Mouse (Mus musculus): Measurements from ENCODE around the gene Stk11. TPM values are rescaled to one million over a fixed set of nuclear protein-coding genes. Genes with fewer than 3 reads are reported as not detected.

Gene Stk11
- polyA plus RNA-seq, 1 experiment from 2014 or later = 23.2 TPM

- Histone ChIP-seq H3K9ac (peak overlapping the region; percentile 50; the same call in 1 of the 2 replicates), H3K27me3 (no peaks in the 10 kb centered on the region), H3K36me3 (replicated peaks) (peaks cover 29% of the 10 kb centered on the region), H3K4me1 (peaks cover 67% of the 10 kb centered on the region), H3K4me3 (replicated peaks) (peak overlapping the region; percentile 45), H3K9me3 (no peaks in the 10 kb centered on the region), H3K27ac (peak overlapping the region; percentile 86), H3K4me2 (peak overlapping the region; percentile 59)
- no peak for ATAC-seq (ENCODE audit: low FRiP score)
- WGBS = 85% methylated on average over 42 of the region's 45 CpGs
Observed at GRCm38 (mm10) chr10:80171760-80172526, 56.3 kb downstream of the Stk11 start.

- no peaks in the 10 kb centered on the region for H3K9me3 ChIP-seq
- 6% methylated on average over 35 of the region's 35 CpGs for WGBS
- H3K27me3 ChIP-seq = no peaks in the 10 kb centered on the region
- peak within 1 kb of the TSS; percentile 45 for H3K4me3 ChIP-seq (replicated peaks)
- H3K9ac ChIP-seq = peak within 1 kb of the TSS; percentile 57
- peaks cover 29% of the 10 kb centered on the region for H3K36me3 ChIP-seq (replicated peaks)
- peak; percentile 70 for ATAC-seq (ENCODE audit: low FRiP score)
- peak within 1 kb of the TSS; percentile 59 for H3K4me2 ChIP-seq
- H3K4me1 ChIP-seq = peaks cover 71% of the 10 kb centered on the region
- H3K27ac ChIP-seq = peak within 1 kb of the TSS; percentile 86
Observed at GRCm38 (mm10) chr10:80172527-80173292, 57.1 kb downstream of the Stk11 start, which contains the start of gene 1600002K03Rik. Gene 1600002K03Rik, plus strand, starts transcription at chr10:80172944.

GRCm38 (mm10) chr10:80173358-80173757, 57.8 kb downstream of the Stk11 start:
- H3K9ac ChIP-seq = peak overlapping the region; percentile 57; the same call in 1 of the 2 replicates
- peaks cover 78% of the 10 kb centered on the region for H3K4me1 ChIP-seq
- no peak for ATAC-seq (ENCODE audit: low FRiP score)
- peak overlapping the region; percentile 59 for H3K4me2 ChIP-seq
- H3K36me3 ChIP-seq (replicated peaks) = peaks cover 29% of the 10 kb centered on the region
- peak overlapping the region; percentile 86 for H3K27ac ChIP-seq
- no peaks in the 10 kb centered on the region for H3K9me3 ChIP-seq
- H3K27me3 ChIP-seq = no peaks in the 10 kb centered on the region
- WGBS = 17% methylated on average over 11 of the region's 11 CpGs
- H3K4me3 ChIP-seq (replicated peaks) = peak overlapping the region; percentile 45

GRCm38 (mm10) chr10:80173955-80174640, 58.5 kb downstream of the Stk11 start:
- Histone ChIP-seq H3K4me1 (peaks cover 70% of the 10 kb centered on the region), H3K4me2 (no peak overlapping the region), H3K27ac (no peak overlapping the region), H3K36me3 (replicated peaks) (peaks cover 29% of the 10 kb centered on the region), H3K9me3 (no peaks in the 10 kb centered on the region), H3K4me3 (replicated peaks) (no peak overlapping the region), H3K9ac (no peak overlapping the region), H3K27me3 (no peaks in the 10 kb centered on the region)
- 86% methylated on average over 10 of the region's 10 CpGs for WGBS
- ATAC-seq (ENCODE audit: low FRiP score) = no peak

- WGBS = 63% methylated on average over 2 of the region's 2 CpGs
- no peak for ATAC-seq (ENCODE audit: low FRiP score)
- H3K4me3 ChIP-seq (replicated peaks) = no peak overlapping the region
Observed at GRCm38 (mm10) chr10:80174705-80175104, 59.1 kb downstream of the Stk11 start.

GRCm38 (mm10) chr10:80175536-80176269, 60.1 kb downstream of the Stk11 start:
- WGBS = 20% methylated on average over 4 of the region's 4 CpGs
- Histone ChIP-seq H3K4me1 (peaks cover 66% of the 10 kb centered on the region), H3K9ac (no peak overlapping the region), H3K9me3 (no peaks in the 10 kb centered on the region), H3K4me3 (replicated peaks) (no peak overlapping the region), H3K36me3 (replicated peaks) (peaks cover 18% of the 10 kb centered on the region), H3K4me2 (no peak overlapping the region), H3K27ac (0 out of 2 replicates have a peak overlapping the region, but pooled peaks have one; percentile 13), H3K27me3 (no peaks in the 10 kb centered on the region)
- ATAC-seq (ENCODE audit: low FRiP score) = no peak

More at GRCm38 (mm10) chr10:80174705-80175104, 59.1 kb downstream of the Stk11 start:
- Histone ChIP-seq H3K36me3 (replicated peaks) (peaks cover 28% of the 10 kb centered on the region), H3K27me3 (no peaks in the 10 kb centered on the region), H3K9me3 (no peaks in the 10 kb centered on the region), H3K27ac (no peak overlapping the region), H3K4me2 (no peak overlapping the region), H3K4me1 (peaks cover 66% of the 10 kb centered on the region), H3K9ac (no peak overlapping the region)

- no peak for ATAC-seq (ENCODE audit: low FRiP score)
- 82% methylated on average over 5 of the region's 5 CpGs for WGBS
- peaks cover 12% of the 10 kb centered on the region for H3K36me3 ChIP-seq (replicated peaks)
- H3K9ac ChIP-seq = no peak overlapping the region; the same call in 1 of the 2 replicates
- no peaks in the 10 kb centered on the region for H3K9me3 ChIP-seq
- H3K27ac ChIP-seq = peak overlapping the region; percentile 27; the same call in 1 of the 2 replicates
- no peak overlapping the region for H3K4me2 ChIP-seq
- no peak overlapping the region for H3K4me3 ChIP-seq (replicated peaks)
- no peaks in the 10 kb centered on the region for H3K27me3 ChIP-seq
- peaks cover 68% of the 10 kb centered on the region for H3K4me1 ChIP-seq
Observed at GRCm38 (mm10) chr10:80176270-80176834, 60.7 kb downstream of the Stk11 start.

- Histone ChIP-seq H3K4me3 (replicated peaks) (no peak overlapping the region), H3K9ac (no peak overlapping the region), H3K4me2 (no peak overlapping the region), H3K36me3 (replicated peaks) (no peaks in the 10 kb centered on the region), H3K4me1 (peaks cover 68% of the 10 kb centered on the region), H3K27ac (no peak overlapping the region), H3K9me3 (no peaks in the 10 kb centered on the region), H3K27me3 (no peaks in the 10 kb centered on the region)
- ATAC-seq (ENCODE audit: low FRiP score) = no peak
- WGBS = 64% methylated on average over 7 of the region's 7 CpGs
Observed at GRCm38 (mm10) chr10:80177441-80178279, 62.1 kb downstream of the Stk11 start.

GRCm38 (mm10) chr10:80179068-80180051, 63.8 kb downstream of the Stk11 start, which contains the start of gene Efna2:
Gene Efna2, plus strand, starts transcription at chr10:80179482.
- no peaks in the 10 kb centered on the region for H3K27me3 ChIP-seq
- no peaks in the 10 kb centered on the region; the same call in 1 of the 2 replicates for H3K36me3 ChIP-seq (replicated peaks)
- WGBS = 1% methylated on average over 62 of the region's 106 CpGs
- peak within 1 kb of the TSS; percentile 93 for H3K4me3 ChIP-seq (replicated peaks)
- no peaks in the 10 kb centered on the region for H3K9me3 ChIP-seq
- H3K4me2 ChIP-seq = peak within 1 kb of the TSS; percentile 87
- H3K27ac ChIP-seq = peak within 1 kb of the TSS; percentile 85
- H3K4me1 ChIP-seq = peaks cover 65% of the 10 kb centered on the region
- peak within 1 kb of the TSS; percentile 98 for H3K9ac ChIP-seq
- ATAC-seq (ENCODE audit: low FRiP score) = peak; percentile 81
